Mouse (Mus musculus): ENCODE results near the gene Gpatch3. TPM values are rescaled to one million over a fixed set of nuclear protein-coding genes. Genes with fewer than 3 reads are reported as not detected.

The Gpatch3 gene
- polyA plus RNA-seq, 1 experiment from 2014 or later, result 9.9 TPM

DNA sequence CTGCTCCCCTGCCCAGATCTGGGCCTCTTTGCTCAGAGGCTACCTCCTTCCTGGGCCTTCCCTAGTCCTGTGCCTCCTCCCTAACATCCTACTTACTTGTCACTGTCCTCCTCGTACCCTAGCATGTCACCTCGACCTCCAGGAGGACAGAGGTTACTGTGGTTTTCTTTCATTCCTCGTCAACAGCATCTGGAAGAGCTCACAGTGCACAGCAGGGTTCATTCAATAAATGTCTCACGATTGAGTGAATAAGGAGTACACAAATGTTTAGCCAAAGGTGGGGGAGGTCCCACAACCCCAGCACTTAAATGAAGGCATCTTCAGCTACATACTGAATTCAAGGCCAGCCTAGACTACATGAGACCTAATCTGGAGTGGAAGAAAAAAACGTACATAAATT lies 51.7 kb downstream of the Gpatch3 start:
- Histone ChIP-seq H3K4me1 (peaks cover 21% of the 10 kb centered on the region), H3K9me3 (no peaks in the 10 kb centered on the region), H3K4me2 (no peak overlapping the region), H3K27ac (peak overlapping the region; percentile 79), H3K36me3 (peaks cover 12% of the 10 kb centered on the region; the same call in 1 of the 2 replicates), H3K27me3 (no peaks in the 10 kb centered on the region), H3K9ac (no peak overlapping the region), H3K4me3 (no peak overlapping the region)
- 52% methylated on average over 5 of the region's 5 CpGs for WGBS
- no peak for ATAC-seq (ENCODE audit: borderline replicate concordance, extremely low read depth, low FRiP score, low TSS enrichment)

- peak overlapping the region; percentile 79 for H3K27ac ChIP-seq
- H3K4me1 ChIP-seq, result peaks cover 25% of the 10 kb centered on the region
- no peak overlapping the region for H3K9ac ChIP-seq
- H3K36me3 ChIP-seq, result peaks cover 12% of the 10 kb centered on the region; the same call in 1 of the 2 replicates
- H3K4me2 ChIP-seq, result no peak overlapping the region
- no peak overlapping the region for H3K4me3 ChIP-seq
- WGBS, result 86% methylated on average over 9 of the region's 9 CpGs
- no peaks in the 10 kb centered on the region for H3K9me3 ChIP-seq
- no peak for ATAC-seq (ENCODE audit: borderline replicate concordance, extremely low read depth, low FRiP score, low TSS enrichment)
- no peaks in the 10 kb centered on the region for H3K27me3 ChIP-seq
These were observed 52.1 kb downstream of the Gpatch3 start for GRCm38 (mm10) chr4:133626621-133627020.

- no peaks in the 10 kb centered on the region for H3K27me3 ChIP-seq
- no peak overlapping the region for H3K9ac ChIP-seq
- 88% methylated on average over 14 of the region's 14 CpGs for WGBS
- no peak overlapping the region for H3K4me2 ChIP-seq
- H3K9me3 ChIP-seq, result no peaks in the 10 kb centered on the region
- H3K36me3 ChIP-seq, result peaks cover 12% of the 10 kb centered on the region; the same call in 1 of the 2 replicates
- H3K4me1 ChIP-seq, result peaks cover 29% of the 10 kb centered on the region
- ATAC-seq (ENCODE audit: borderline replicate concordance, extremely low read depth, low FRiP score, low TSS enrichment), result no peak
- no peak overlapping the region for H3K4me3 ChIP-seq
- peak overlapping the region; percentile 79 for H3K27ac ChIP-seq
These were observed 52.5 kb downstream of the Gpatch3 start for GRCm38 (mm10) chr4:133627039-133627438.

- H3K4me1 ChIP-seq, result peaks cover 36% of the 10 kb centered on the region
- no peaks in the 10 kb centered on the region for H3K27me3 ChIP-seq
- H3K9ac ChIP-seq, result no peak overlapping the region
- no peaks in the 10 kb centered on the region for H3K9me3 ChIP-seq
- WGBS, result 76% methylated on average over 2 of the region's 2 CpGs
- H3K4me2 ChIP-seq, result no peak overlapping the region
- no peak for ATAC-seq (ENCODE audit: borderline replicate concordance, extremely low read depth, low FRiP score, low TSS enrichment)
- no peak overlapping the region for H3K27ac ChIP-seq
- H3K36me3 ChIP-seq, result peaks cover 12% of the 10 kb centered on the region; the same call in 1 of the 2 replicates
- no peak overlapping the region for H3K4me3 ChIP-seq
These were observed 54.0 kb downstream of the Gpatch3 start for GRCm38 (mm10) chr4:133628517-133628916.

GRCm38 (mm10) chr4:133629191-133629590 lies 54.6 kb downstream of the Gpatch3 start:
- H3K4me2 ChIP-seq, result no peak overlapping the region
- ATAC-seq (ENCODE audit: borderline replicate concordance, extremely low read depth, low FRiP score, low TSS enrichment), result no peak
- H3K4me3 ChIP-seq, result no peak overlapping the region
- no peaks in the 10 kb centered on the region for H3K27me3 ChIP-seq
- WGBS, result 74% methylated on average over 7 of the region's 7 CpGs
- H3K36me3 ChIP-seq, result peaks cover 11% of the 10 kb centered on the region; the same call in 1 of the 2 replicates
- H3K9ac ChIP-seq, result no peak overlapping the region
- H3K27ac ChIP-seq, result no peak overlapping the region
- H3K4me1 ChIP-seq, result peaks cover 36% of the 10 kb centered on the region
- H3K9me3 ChIP-seq, result no peaks in the 10 kb centered on the region

GRCm38 (mm10) chr4:133630326-133630920 lies 55.9 kb downstream of the Gpatch3 start:
- H3K4me2 ChIP-seq, result no peak overlapping the region
- 87% methylated on average over 8 of the region's 8 CpGs for WGBS
- H3K9ac ChIP-seq, result no peak overlapping the region
- H3K4me1 ChIP-seq, result peaks cover 36% of the 10 kb centered on the region
- H3K27me3 ChIP-seq, result no peaks in the 10 kb centered on the region
- no peak for ATAC-seq (ENCODE audit: borderline replicate concordance, extremely low read depth, low FRiP score, low TSS enrichment)
- no peak overlapping the region for H3K4me3 ChIP-seq
- H3K27ac ChIP-seq, result no peak overlapping the region
- peaks cover 7% of the 10 kb centered on the region; the same call in 1 of the 2 replicates for H3K36me3 ChIP-seq
- H3K9me3 ChIP-seq, result no peaks in the 10 kb centered on the region

DNA sequence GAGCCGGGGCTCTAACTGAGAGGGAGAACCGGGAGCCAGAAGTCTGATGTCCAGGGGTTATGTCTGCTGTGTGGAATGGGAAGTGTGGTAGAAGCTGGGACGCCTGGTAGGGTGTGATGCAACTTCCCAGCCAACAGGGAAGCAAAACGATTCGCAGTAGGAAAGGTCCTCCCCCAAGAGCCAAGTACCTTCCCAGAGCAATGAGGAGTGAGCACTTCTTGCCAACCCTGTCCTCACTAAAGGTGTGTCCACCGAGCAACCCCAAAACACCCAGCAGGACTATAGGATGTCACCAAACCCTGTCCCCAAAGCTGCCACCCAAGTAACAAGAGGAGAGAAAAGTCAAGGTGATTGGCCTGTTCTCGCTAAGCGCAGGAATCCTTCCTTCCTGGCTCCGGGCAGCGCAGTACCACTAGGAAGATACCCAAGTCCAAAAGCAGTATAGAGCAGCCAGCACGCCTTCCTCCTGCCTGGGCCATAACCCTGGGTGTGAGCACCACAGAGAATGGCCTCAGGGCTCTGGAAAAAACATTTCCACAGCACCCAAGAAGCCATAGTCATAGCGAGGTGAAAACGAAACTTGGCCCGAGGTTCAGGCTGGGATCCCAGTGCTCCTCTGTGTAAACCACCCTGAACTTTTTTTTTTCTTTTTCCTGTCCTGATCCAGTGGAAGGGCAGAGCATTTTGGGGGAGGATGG lies 56.7 kb downstream of the Gpatch3 start:
- no peaks in the 10 kb centered on the region for H3K9me3 ChIP-seq
- H3K4me1 ChIP-seq, result peaks cover 33% of the 10 kb centered on the region
- H3K27me3 ChIP-seq, result no peaks in the 10 kb centered on the region
- H3K4me2 ChIP-seq, result peak overlapping the region; percentile 95
- H3K4me3 ChIP-seq, result peak overlapping the region; percentile 84; the same call in 1 of the 2 replicates
- 70% methylated on average over 14 of the region's 14 CpGs for WGBS
- H3K9ac ChIP-seq, result 0 out of 2 replicates have a peak overlapping the region, but pooled peaks have one; percentile 17
- peaks cover 3% of the 10 kb centered on the region; the same call in 1 of the 2 replicates for H3K36me3 ChIP-seq
- H3K27ac ChIP-seq, result no peak overlapping the region; the same call in 1 of the 2 replicates
- no peak for ATAC-seq (ENCODE audit: borderline replicate concordance, extremely low read depth, low FRiP score, low TSS enrichment)

DNA sequence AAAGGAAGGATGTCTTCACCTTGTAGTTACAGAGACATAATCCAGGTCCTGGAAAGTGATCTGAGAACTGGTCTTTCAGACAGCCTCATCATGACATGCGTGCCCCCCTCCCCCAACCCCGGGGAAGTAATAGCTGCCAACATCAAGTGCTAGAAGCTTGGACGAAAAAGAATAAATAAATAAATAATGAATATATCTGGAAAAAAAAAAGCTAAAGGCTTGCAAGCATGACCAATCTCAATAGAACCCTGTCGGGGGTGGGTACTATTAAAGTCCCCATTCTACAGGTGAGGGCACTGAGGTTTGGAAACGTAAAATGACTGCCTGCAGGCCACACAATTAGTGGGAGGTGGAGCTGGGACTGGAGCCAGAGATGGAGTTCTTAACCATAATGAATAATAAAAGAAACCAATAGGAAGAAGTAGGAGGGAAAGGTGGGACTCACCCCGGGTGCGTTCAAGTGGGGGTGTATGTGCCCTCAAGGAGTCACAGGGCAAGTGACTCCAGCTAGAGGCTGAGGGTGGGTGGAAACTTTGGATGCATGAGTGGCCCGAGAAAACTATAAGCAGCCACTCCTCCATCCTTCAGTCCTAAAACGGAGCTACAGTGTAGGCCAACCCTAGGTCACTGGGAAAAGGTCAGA lies 57.3 kb downstream of the Gpatch3 start:
- Histone ChIP-seq H3K27ac (peak overlapping the region; percentile 59; the same call in 1 of the 2 replicates), H3K4me1 (peaks cover 30% of the 10 kb centered on the region), H3K9me3 (no peaks in the 10 kb centered on the region), H3K27me3 (no peaks in the 10 kb centered on the region), H3K4me3 (peak overlapping the region; percentile 84), H3K36me3 (peaks cover 2% of the 10 kb centered on the region; the same call in 1 of the 2 replicates), H3K9ac (peak overlapping the region; percentile 89), H3K4me2 (peak overlapping the region; percentile 95)
- WGBS, result 33% methylated on average over 9 of the region's 9 CpGs
- ATAC-seq (ENCODE audit: borderline replicate concordance, extremely low read depth, low FRiP score, low TSS enrichment), result no peak

DNA sequence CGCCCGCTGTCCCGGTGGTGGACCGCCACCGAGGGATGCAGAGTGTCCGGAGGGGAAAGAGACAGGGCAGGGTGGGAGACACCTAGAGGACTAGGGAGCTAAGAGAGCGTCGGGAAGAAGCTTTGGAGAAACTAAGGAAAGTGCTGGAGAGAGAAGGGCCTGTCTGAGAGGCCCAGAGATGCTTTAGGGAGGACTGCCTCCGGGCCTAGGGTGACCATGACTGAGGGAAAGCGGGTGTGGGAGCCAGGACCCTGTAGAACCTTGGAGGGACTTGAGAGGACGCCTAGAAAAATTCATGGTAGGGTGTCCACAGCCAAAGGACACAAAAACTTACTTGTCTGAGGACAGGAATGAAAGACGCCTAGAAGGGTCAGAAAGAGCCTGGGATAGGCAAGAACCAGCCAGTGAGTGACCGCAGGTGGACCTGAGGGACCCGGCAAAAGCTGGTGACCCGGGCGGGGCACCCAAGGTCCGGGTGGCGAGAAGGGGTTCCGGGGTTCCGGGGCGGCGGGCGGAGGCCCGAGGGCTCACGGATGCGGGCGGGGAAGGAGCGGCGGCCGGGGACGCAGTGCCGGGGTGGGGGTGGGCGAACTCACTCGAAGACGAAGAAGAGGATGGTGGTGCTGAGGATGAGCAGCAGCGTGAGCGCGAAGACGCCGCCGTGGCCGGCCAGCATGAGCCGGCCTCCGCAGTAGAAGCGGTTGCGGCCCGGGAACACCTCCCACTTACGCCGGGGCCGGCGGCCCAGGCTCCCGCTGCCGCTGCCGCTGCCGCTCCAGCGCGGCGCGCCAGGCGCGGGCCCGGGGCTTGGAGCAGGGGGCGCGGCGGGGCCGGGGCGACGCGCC lies 58.2 kb downstream of the Gpatch3 start:
- WGBS, result 1% methylated on average over 68 of the region's 69 CpGs
- peak; percentile 40; the same call in 1 of the 2 replicates for ATAC-seq (ENCODE audit: borderline replicate concordance, extremely low read depth, low FRiP score, low TSS enrichment)
- Histone ChIP-seq H3K4me1 (peaks cover 27% of the 10 kb centered on the region), H3K27me3 (no peaks in the 10 kb centered on the region), H3K36me3 (no peaks in the 10 kb centered on the region), H3K4me2 (peak overlapping the region; percentile 95), H3K4me3 (peak overlapping the region; percentile 84), H3K9me3 (no peaks in the 10 kb centered on the region), H3K9ac (peak overlapping the region; percentile 89), H3K27ac (peak overlapping the region; percentile 59)

DNA sequence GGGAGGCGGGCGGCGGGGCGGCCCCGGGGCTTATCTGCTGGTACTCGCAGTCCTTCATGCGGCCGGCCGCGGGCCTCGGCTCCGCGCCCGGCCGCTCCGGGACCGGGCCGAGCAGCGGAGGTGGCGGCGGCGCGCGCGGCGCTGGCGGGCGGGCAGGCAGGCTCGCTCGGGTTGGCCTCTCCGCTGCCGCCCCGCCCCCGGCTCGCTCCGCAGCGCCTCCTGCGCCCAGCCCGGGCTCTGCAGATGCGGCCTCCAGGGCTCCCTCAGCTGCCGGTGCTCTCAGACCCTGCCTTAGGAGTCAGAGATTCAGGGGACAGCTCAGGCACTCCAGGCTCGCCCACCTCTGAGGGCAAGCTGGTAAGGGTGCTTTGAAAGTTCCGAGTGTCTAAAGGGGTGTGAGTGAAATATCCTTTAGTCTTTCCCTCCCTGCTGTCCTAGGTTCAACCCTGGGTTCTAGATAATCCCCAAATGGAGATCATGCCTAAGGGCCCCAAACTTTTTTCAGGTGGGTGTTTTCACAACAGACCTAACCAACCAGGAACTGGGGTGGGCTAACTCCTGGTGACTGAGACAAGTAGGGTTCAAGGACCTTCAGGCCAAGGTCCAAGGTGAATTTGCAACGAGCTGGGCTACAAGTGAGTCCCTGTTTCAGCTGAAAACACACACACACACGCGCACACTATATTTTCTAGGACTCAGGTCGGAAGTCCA lies 58.9 kb downstream of the Gpatch3 start:
- H3K36me3 ChIP-seq, result no peaks in the 10 kb centered on the region
- 7% methylated on average over 38 of the region's 47 CpGs for WGBS
- peak overlapping the region; percentile 84 for H3K4me3 ChIP-seq
- peaks cover 27% of the 10 kb centered on the region for H3K4me1 ChIP-seq
- H3K9ac ChIP-seq, result peak overlapping the region; percentile 89
- ATAC-seq (ENCODE audit: borderline replicate concordance, extremely low read depth, low FRiP score, low TSS enrichment), result peak; percentile 85
- peak overlapping the region; percentile 59 for H3K27ac ChIP-seq
- H3K4me2 ChIP-seq, result peak overlapping the region; percentile 95
- no peaks in the 10 kb centered on the region for H3K27me3 ChIP-seq
- H3K9me3 ChIP-seq, result no peaks in the 10 kb centered on the region
